Mouse (Mus musculus) ES-Bruce4 (cell line): ENCODE results near the gene Ctnna3.

Source experiments
- CTCF ChIP-seq: IDR thresholded peaks from one replicate; pipeline ENCODE4 v1.8.1; 2011; ENCODE audit warnings: low read depth, low read length
- EP300 ChIP-seq: IDR thresholded peaks from 2 replicates; pipeline ENCODE4 v1.6.1; 2011; ENCODE audit warnings: low read depth, low read length; ENCODE audit not compliant: insufficient read depth

GRCm38 (mm10) chr10:64483281-64483680 is 1053.4 kb downstream of the Ctnna3 start:
- TF ChIP-seq CTCF (no peak), EP300 (no peak)
